Mouse (Mus musculus) right cerebral cortex, adult 18-20 months (tissue): ENCODE measurements around the gene Olfr889.
"Not testable (repeated sequence)": the region's sequence is repeated elsewhere in the genome, so short reads cannot be mapped to it uniquely, and the experiment has no call there.

Experiments
- DNase-seq: peaks from one replicate; pipeline ENCODE4 v3.0.0; 2022; ENCODE audit warnings: mixed read lengths

Olfr889 gene

DNA sequence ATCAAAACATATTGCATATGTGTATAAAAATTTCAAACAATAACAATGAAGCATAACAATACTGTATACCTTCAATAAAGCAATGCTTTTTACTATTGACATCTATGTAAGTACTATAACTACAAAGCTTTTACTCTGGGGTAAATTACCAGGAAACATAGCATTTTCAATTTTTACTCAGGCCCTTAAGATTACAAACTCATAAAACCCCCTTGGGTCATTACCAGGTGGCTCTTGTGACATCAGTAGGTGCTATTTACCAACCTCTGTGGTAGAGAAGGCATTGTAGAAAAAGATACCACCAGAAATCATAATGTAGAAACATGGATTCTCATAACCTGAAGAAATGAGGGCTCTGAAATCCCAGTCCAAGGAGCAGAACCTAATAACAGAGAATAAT lies at the start of gene Olfr889:
Olfr889 (plus strand) TSS at position 301 of the 400 bp plus-strand sequence.
- no peak for DNase-seq

DNA sequence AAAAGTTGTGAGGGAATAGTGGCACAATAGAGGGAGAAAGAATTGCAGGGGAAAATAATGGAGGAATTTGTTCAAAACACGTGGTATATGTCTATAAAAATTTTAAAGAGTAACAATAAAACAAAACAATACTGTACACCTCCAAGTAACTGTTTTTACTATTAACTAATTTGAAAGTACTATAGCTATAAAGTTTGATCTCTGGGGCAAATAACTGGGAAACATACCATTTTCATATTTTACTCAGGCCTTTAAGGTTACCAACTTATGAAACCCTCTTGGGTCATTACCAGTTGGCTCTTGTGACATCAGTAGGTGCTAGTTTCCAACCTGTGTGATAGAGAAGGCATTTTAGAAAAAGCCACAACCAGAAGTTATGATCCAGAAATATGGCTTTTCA lies 31.2 kb upstream of the Olfr889 start, which contains the start of gene Olfr887:
Olfr887 (plus strand) TSS at position 301 of the 400 bp plus-strand sequence.
- no peak for DNase-seq

DNA sequence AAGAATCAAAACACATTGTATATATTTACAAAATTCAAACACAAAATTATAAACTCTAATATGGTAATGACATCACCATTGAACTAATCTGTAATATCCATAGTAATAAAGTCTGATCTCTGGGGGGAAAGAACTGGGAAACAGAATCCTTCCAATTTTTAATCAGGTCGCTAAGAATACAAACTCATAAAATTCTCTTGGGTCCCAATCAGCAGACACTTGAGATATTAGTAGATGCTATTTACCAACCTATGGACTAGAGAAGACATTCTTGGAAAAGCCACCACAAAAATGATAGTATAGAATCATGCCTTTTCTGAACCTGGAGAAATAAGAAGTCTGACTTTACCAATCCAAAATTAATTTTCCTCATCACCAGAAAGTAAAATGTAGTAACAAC lies 7.2 kb upstream of the Olfr889 start, which contains the start of gene Olfr888:
Olfr888 (plus strand) TSS at position 301 of the 400 bp plus-strand sequence.
- DNase-seq: no peak

DNA sequence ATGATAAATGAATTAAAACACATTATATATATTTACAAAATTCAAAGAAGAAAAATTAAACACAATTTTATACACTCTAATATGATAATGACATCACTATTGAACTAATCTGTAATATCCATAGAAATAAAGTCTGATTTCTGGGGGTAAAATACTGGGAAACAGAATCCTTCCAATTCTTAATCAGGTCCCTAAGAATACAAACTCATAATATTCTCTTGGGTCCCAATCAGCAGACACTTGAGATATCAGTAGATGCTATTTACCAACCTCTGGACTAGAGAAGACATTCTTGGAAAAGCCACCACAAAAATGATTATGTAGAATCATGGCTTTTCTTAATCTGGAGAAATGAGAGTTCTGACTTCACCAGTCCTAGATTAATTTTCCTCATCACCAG lies 27.2 kb downstream of the Olfr889 start, which contains the start of gene Olfr890:
Olfr890 (plus strand) TSS at position 301 of the 400 bp plus-strand sequence.
- DNase-seq: no peak

DNA sequence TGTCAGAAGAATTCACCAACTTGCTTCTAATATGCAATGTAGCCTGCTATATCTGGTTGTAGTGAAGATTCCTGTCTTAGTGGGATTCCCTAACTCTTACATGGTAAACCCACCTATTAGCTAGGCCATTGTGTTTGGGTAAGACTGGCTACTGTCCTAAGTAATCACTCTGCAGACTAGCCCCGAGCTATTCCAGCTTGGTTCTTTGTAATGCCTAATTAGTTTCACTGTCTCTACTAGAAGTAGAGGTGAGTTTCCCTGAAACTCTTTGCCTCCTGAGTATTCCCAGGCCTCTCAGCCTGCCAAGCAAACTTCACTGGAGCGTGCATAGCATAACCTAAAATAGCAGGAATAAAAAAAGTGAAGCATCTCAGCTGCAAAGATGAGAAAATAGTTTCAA lies 53.3 kb downstream of the Olfr889 start:
- not testable (repeated sequence) for DNase-seq
